Mouse (Mus musculus): ENCODE data around the gene Ets1. TPM values are rescaled to one million over a fixed set of nuclear protein-coding genes. Genes with fewer than 3 reads are reported as not detected.

The Ets1 gene
- total RNA-seq, 2 experiments from 2014 or later = 10.6 to 11.3 TPM

GRCm38 (mm10) chr9:32666611-32667517 lies 30.8 kb downstream of the Ets1 start:
- no peak for DNase-seq

- no peak for DNase-seq
These were observed 31.5 kb downstream of the Ets1 start for GRCm38 (mm10) chr9:32667518-32667908.

- no peak for DNase-seq
These were observed 32.2 kb downstream of the Ets1 start for GRCm38 (mm10) chr9:32668075-32668673.

- no peak for DNase-seq
These were observed 33.4 kb downstream of the Ets1 start for GRCm38 (mm10) chr9:32669397-32669796.

- DNase-seq = no peak
These were observed 36.2 kb downstream of the Ets1 start for GRCm38 (mm10) chr9:32671970-32672859.

GRCm38 (mm10) chr9:32673923-32674322 lies 37.9 kb downstream of the Ets1 start:
- no peak for DNase-seq

GRCm38 (mm10) chr9:32675671-32676409 lies 39.8 kb downstream of the Ets1 start:
- DNase-seq = no peak

- no peak for DNase-seq
These were observed 40.5 kb downstream of the Ets1 start for GRCm38 (mm10) chr9:32676480-32676879.

GRCm38 (mm10) chr9:32677646-32678045 lies 41.6 kb downstream of the Ets1 start:
- no peak for DNase-seq

- DNase-seq = no peak
These were observed 42.2 kb downstream of the Ets1 start for GRCm38 (mm10) chr9:32678120-32678757.

- DNase-seq = no peak
These were observed 43.5 kb downstream of the Ets1 start for GRCm38 (mm10) chr9:32679531-32679930.

GRCm38 (mm10) chr9:32680201-32680600 lies 44.2 kb downstream of the Ets1 start:
- no peak for DNase-seq

- DNase-seq = no peak
These were observed 50.0 kb downstream of the Ets1 start for GRCm38 (mm10) chr9:32685793-32686558.

GRCm38 (mm10) chr9:32688351-32688750 lies 52.3 kb downstream of the Ets1 start:
- no peak for DNase-seq

GRCm38 (mm10) chr9:32691151-32691925 lies 55.3 kb downstream of the Ets1 start:
- no peak for DNase-seq

- no peak for DNase-seq
These were observed 56.9 kb downstream of the Ets1 start for GRCm38 (mm10) chr9:32692944-32693343.

- DNase-seq = no peak
These were observed 57.4 kb downstream of the Ets1 start for GRCm38 (mm10) chr9:32693411-32693810.

- no peak for DNase-seq
These were observed 58.2 kb downstream of the Ets1 start for GRCm38 (mm10) chr9:32694111-32694824.

- no peak for DNase-seq
These were observed 59.0 kb downstream of the Ets1 start for GRCm38 (mm10) chr9:32694916-32695490.

All from layer of hippocampus, postnatal 36 days (tissue).